In genomic region chr5:134973081-134973480, GRCm38 (mm10) we compare ENCODE assay signal across 29 mouse cellular contexts. TPM values are rescaled to one million over a fixed set of nuclear protein-coding genes. Genes with fewer than 3 reads are reported as not detected.
DNase-seq lines count a peak whose midpoint lies in the region; ATAC-seq and TF ChIP-seq lines count a peak whose summit lies in the region.
"Had no signal": no experiment of that assay in that cellular context is flagged by ENCODE, and none has a peak within 500 bp of the region (broad histone marks: within the 10 kb centered on the region; RNA-seq: fewer than 3 reads in every experiment).

No protein-coding gene starts in this region.

- no peaks in the 10 kb centered on the region for H3K27me3 ChIP-seq in lung, embryonic 15.5 days
- no peaks in the 10 kb centered on the region for H3K27me3 ChIP-seq in MEL (ENCODE audit: control insufficient read depth in 1 of 2, insufficient read depth in 2 of 2, low read length in 2 of 2)
- 0 out of 2 replicates have a peak, but pooled peaks cover 3% of the 10 kb centered on the region for H3K27me3 ChIP-seq in forebrain, embryonic 12.5 days
- H3K27me3 ChIP-seq: Patski had no signal

- no peak for TF ChIP-seq CTCF in lung, adult 2 months (IDR thresholded peaks at IDR 0.05; ENCODE audit: insufficient read depth, low read length)
- no peak for TF ChIP-seq CTCF in MEL (IDR thresholded peaks at IDR 0.05 in 2 of 3, conservative IDR thresholded peaks at IDR 0.05 in 1 of 3; ENCODE audit: control insufficient read depth in 1 of 3, insufficient read depth in 1 of 3, low read depth in 2 of 3, low read length in 3 of 3, poor library complexity in 1 of 3, severe bottlenecking in 1 of 3)

- no peak for TF ChIP-seq POLR2A in lung, adult 2 months (IDR thresholded peaks at IDR 0.05; ENCODE audit: borderline replicate concordance, extremely low read depth, low read depth, low read length)
- no peak; a peak in 1 of 4 replicates for TF ChIP-seq POLR2A in MEL (IDR thresholded peaks at IDR 0.05; ENCODE audit: control insufficient read depth in 1 of 2, insufficient read depth in 1 of 2, low read depth in 1 of 2, low read length in 2 of 2, poor library complexity in 1 of 2)

- no peak overlapping the region for H3K4me3 ChIP-seq in lung, embryonic 15.5 days
- no peak overlapping the region for H3K4me3 ChIP-seq in lung, adult 2 months (replicated peaks; ENCODE audit: extremely low read depth, low read depth, low read length)
- H3K4me3 ChIP-seq in MEL (ENCODE audit: control insufficient read depth in 1 of 2, insufficient read depth in 1 of 2, low read depth in 2 of 2, low read length in 2 of 2): peak overlapping the region; percentile 45 to 56
- H3K4me3 ChIP-seq in forebrain, embryonic 12.5 days (replicated peaks): no peak overlapping the region
- H3K4me3 ChIP-seq: forebrain, embryonic 10.5 days; gastrocnemius, adult 2 months; heart, embryonic 10.5 days; heart, embryonic 13.5 days had no signal

- H3K4me2 ChIP-seq in lung, embryonic 15.5 days: no peak overlapping the region
- no peak overlapping the region for H3K4me2 ChIP-seq in forebrain, embryonic 12.5 days
- H3K4me2 ChIP-seq: heart, embryonic 13.5 days; hindbrain, embryonic 14.5 days had no signal

- TF ChIP-seq EP300 in MEL (IDR thresholded peaks at IDR 0.05; ENCODE audit: low read depth in 1 of 2, low read length in 2 of 2): no peak

- H3K9ac ChIP-seq in lung, embryonic 15.5 days: no peak overlapping the region
- peak overlapping the region; percentile 45 for H3K9ac ChIP-seq in MEL (ENCODE audit: control insufficient read depth, low read depth, low read length, poor library complexity, severe bottlenecking)
- H3K9ac ChIP-seq in forebrain, embryonic 12.5 days: no peak overlapping the region
- H3K9ac ChIP-seq: forebrain, postnatal 0 days; heart, embryonic 13.5 days; hindbrain, embryonic 14.5 days had no signal

- H3K36me3 ChIP-seq in lung, embryonic 15.5 days: no peaks in the 10 kb centered on the region
- peaks cover 0 to 33% of the 10 kb centered on the region in 2 experiments; a peak in 2 of 4 replicates for H3K36me3 ChIP-seq in MEL (ENCODE audit: control insufficient read depth in 1 of 2, insufficient read depth in 2 of 2, low read length in 2 of 2)
- no peaks in the 10 kb centered on the region for H3K36me3 ChIP-seq in forebrain, embryonic 12.5 days (replicated peaks)
- H3K36me3 ChIP-seq: forebrain, embryonic 10.5 days; heart, embryonic 10.5 days; heart, embryonic 13.5 days had no signal

- H3K79me2 ChIP-seq in MEL (ENCODE audit: control insufficient read depth, insufficient read depth, low read length, poor library complexity): 0 out of 2 replicates have a peak, but pooled peaks cover 2% of the 10 kb centered on the region

- TF ChIP-seq RAD21 in MEL (IDR thresholded peaks at IDR 0.05; ENCODE audit: low read depth, low read length): no peak

- DNase-seq in lung, adult 2 months: no peak
- DNase-seq in 416B (ENCODE audit: low read depth) (peak; percentile 61), MEL (ENCODE audit: low read depth, low spot score) (peak; percentile 74)
- no peak for DNase-seq in urinary bladder, postnatal 10 days (ENCODE audit: low spot score)
- DNase-seq: adrenal gland, postnatal 10 days; adrenal gland, postnatal 36 days; B cell, adult 2 months; cerebellum, adult 18-20 months; cerebellum, adult 9-10 months; cerebellum, postnatal 14 days; forebrain, postnatal 0 days; gastrocnemius, adult 2 months; gastrocnemius, postnatal 14 days; heart, adult 18-20 months; heart, postnatal 14 days; heart, postnatal 4 days had no signal

- H3K4me1 ChIP-seq in lung, embryonic 15.5 days: peaks cover 24% of the 10 kb centered on the region
- peaks cover 7% of the 10 kb centered on the region for H3K4me1 ChIP-seq in lung, adult 2 months (ENCODE audit: control insufficient read depth, insufficient read depth, low read length)
- H3K4me1 ChIP-seq in MEL (ENCODE audit: control insufficient read depth in 1 of 2, insufficient read depth in 2 of 2, low read length in 2 of 2): peaks cover 10 to 43% of the 10 kb centered on the region in 2 experiments
- no peaks in the 10 kb centered on the region for H3K4me1 ChIP-seq in forebrain, embryonic 12.5 days
- H3K4me1 ChIP-seq: forebrain, embryonic 10.5 days had no signal

- H3K27ac ChIP-seq in lung, embryonic 15.5 days: peak overlapping the region; percentile 84
- peak overlapping the region; percentile 91 for H3K27ac ChIP-seq in MEL (ENCODE audit: control insufficient read depth, low read depth, low read length)
- no peak overlapping the region for H3K27ac ChIP-seq in forebrain, embryonic 12.5 days
- H3K27ac ChIP-seq: forebrain, embryonic 10.5 days; gastrocnemius, adult 2 months; heart, embryonic 10.5 days; heart, embryonic 13.5 days; hindbrain, embryonic 14.5 days; hindbrain, postnatal 0 days had no signal

- no peaks in the 10 kb centered on the region for H3K9me3 ChIP-seq in lung, embryonic 15.5 days
- no peaks in the 10 kb centered on the region for H3K9me3 ChIP-seq in MEL (replicated peaks; ENCODE audit: insufficient read depth, low read length)
- H3K9me3 ChIP-seq in forebrain, embryonic 12.5 days: no peaks in the 10 kb centered on the region
- H3K9me3 ChIP-seq: forebrain, embryonic 10.5 days; heart, embryonic 10.5 days; heart, embryonic 13.5 days had no signal

- ATAC-seq in lung, embryonic 15.5 days (ENCODE audit: borderline replicate concordance, extremely low read depth, low FRiP score, low TSS enrichment): no peak
- ATAC-seq in forebrain, embryonic 12.5 days (ENCODE audit: low FRiP score): no peak
- ATAC-seq: forebrain, embryonic 14.5 days; forebrain, postnatal 0 days; hindbrain, postnatal 0 days; inflammation-experienced regulatory T-cells, adult 6 months; Patski had no signal

TF ChIP-seq in MEL, 35 proteins besides CTCF, POLR2A, EP300 and RAD21:
- peak; percentile 55; the same call in 1 of the 2 replicates for TF ChIP-seq ETS1 (IDR thresholded peaks at IDR 0.05; ENCODE audit: low read depth, low read length)
- TF ChIP-seq SIN3A (IDR thresholded peaks at IDR 0.05; ENCODE audit: low read length): peak; percentile 49; the same call in 1 of the 2 replicates
- TF ChIP-seq ZC3H11A (IDR thresholded peaks at IDR 0.05; ENCODE audit: low read depth, low read length): no peak
- peak; percentile 17; the same call in 1 of the 2 replicates for TF ChIP-seq MXI1 (IDR thresholded peaks at IDR 0.05; ENCODE audit: low read depth, low read length)

RNA-seq across cellular contexts. Expression of gene Cldn3, which starts 12.9 kb away (rescaled TPM):
- 241 and 259 TPM in 2 replicates for polyA plus RNA-seq in lung, embryonic 15.5 days (2015; fragmentation: Nextera tagmentation; extraction: Ambion mirVana)
- 333 and 552 TPM in 2 replicates for polyA plus RNA-seq in lung, adult 2 months (2012; rRNA removed)
- not detected in 2 replicates for total RNA-seq in MEL (2012; rRNA removed)
- 1 to 10 TPM in 1 of 2 experiments, not detected in 1; 1.1 TPM for polyA plus RNA-seq in MEL (2012; ENCODE audit: insufficient read depth in 1 of 2, insufficient read length in 2 of 2, low read depth in 1 of 2, low replicate concordance in 2 of 2, missing spikeins in 1 of 2)
- 6.3 and 7.6 TPM in 2 replicates for polyA plus RNA-seq in forebrain, embryonic 12.5 days (2016; fragmentation: Nextera tagmentation; extraction: Ambion mirVana)
- total RNA-seq: CH12.LX; gastrocnemius, adult 2 months had no signal
- polyA plus RNA-seq: inflammation-experienced regulatory T-cells, adult 6 months; Patski had no signal

RNA-seq across cellular contexts. Expression of gene Cldn4, which starts 26.3 kb away (rescaled TPM):
- 31.7 and 34.3 TPM in 2 replicates for polyA plus RNA-seq in lung, embryonic 15.5 days (2015; fragmentation: Nextera tagmentation; extraction: Ambion mirVana)
- 9.2 and 18.9 TPM in 2 replicates for polyA plus RNA-seq in lung, adult 2 months (2012; rRNA removed)
- 0.08 TPM in 1 of 2 replicates, not detected in the other for total RNA-seq in MEL (2012; rRNA removed)
- polyA plus RNA-seq in MEL (2012; ENCODE audit: insufficient read depth in 1 of 2, insufficient read length in 2 of 2, low read depth in 1 of 2, low replicate concordance in 2 of 2, missing spikeins in 1 of 2): under 1 TPM in 1 of 2 experiments, not detected in 1; 0.04 TPM
- polyA plus RNA-seq in forebrain, embryonic 12.5 days (2016; fragmentation: Nextera tagmentation; extraction: Ambion mirVana): 2.0 and 2.8 TPM in 2 replicates
- total RNA-seq: adrenal gland, adult 18-20 months; adrenal gland, postnatal 36 days; forebrain, postnatal 0 days; gastrocnemius, adult 2 months; gastrocnemius, postnatal 14 days; gastrocnemius, postnatal 4 days; hindbrain, postnatal 0 days had no signal
- polyA plus RNA-seq: forebrain, embryonic 14.5 days; forebrain, postnatal 0 days; hindbrain, embryonic 14.5 days; hindbrain, postnatal 0 days; inflammation-experienced regulatory T-cells, adult 6 months had no signal

RNA-seq across cellular contexts. Expression of gene Abhd11, which starts 35.9 kb away (rescaled TPM):
- 66.7 and 66.9 TPM in 2 replicates for polyA plus RNA-seq in lung, embryonic 15.5 days (2015; fragmentation: Nextera tagmentation; extraction: Ambion mirVana)
- 66.9 and 78.4 TPM in 2 replicates for polyA plus RNA-seq in lung, adult 2 months (2012; rRNA removed)
- total RNA-seq in MEL (2012; rRNA removed): 43.0 and 55.9 TPM in 2 replicates
- 10 to 100 TPM in 1 of 2 experiments, not detected in 1; 51.7 TPM for polyA plus RNA-seq in MEL (2012; ENCODE audit: insufficient read depth in 1 of 2, insufficient read length in 2 of 2, low read depth in 1 of 2, low replicate concordance in 2 of 2, missing spikeins in 1 of 2)
- 42.3 and 43.1 TPM in 2 replicates for polyA plus RNA-seq in forebrain, embryonic 12.5 days (2016; fragmentation: Nextera tagmentation; extraction: Ambion mirVana)

RNA-seq across cellular contexts. Expression of gene Mettl27, which starts 40.9 kb away (rescaled TPM):
- polyA plus RNA-seq in lung, embryonic 15.5 days (2015; fragmentation: Nextera tagmentation; extraction: Ambion mirVana): 24.7 TPM in 2 replicates
- polyA plus RNA-seq in lung, adult 2 months (2012; rRNA removed): 16.3 and 23.2 TPM in 2 replicates
- 0.75 and 0.96 TPM in 2 replicates for total RNA-seq in MEL (2012; rRNA removed)
- polyA plus RNA-seq in MEL (2012; ENCODE audit: insufficient read depth in 1 of 2, insufficient read length in 2 of 2, low read depth in 1 of 2, low replicate concordance in 2 of 2, missing spikeins in 1 of 2): 1 to 10 TPM in 1 of 2 experiments, not detected in 1; 3.1 TPM
- polyA plus RNA-seq in forebrain, embryonic 12.5 days (2016; fragmentation: Nextera tagmentation; extraction: Ambion mirVana): 7.7 and 8.8 TPM in 2 replicates

RNA-seq across cellular contexts. Expression of gene Stx1a, which starts 50.2 kb away (rescaled TPM):
- 11.9 and 13.2 TPM in 2 replicates for polyA plus RNA-seq in lung, embryonic 15.5 days (2015; fragmentation: Nextera tagmentation; extraction: Ambion mirVana)
- polyA plus RNA-seq in lung, adult 2 months (2012; rRNA removed): 10.6 and 11.7 TPM in 2 replicates
- 3.2 and 3.3 TPM in 2 replicates for total RNA-seq in MEL (2012; rRNA removed)
- 1 to 10 TPM in 1 of 2 experiments, not detected in 1; 6.0 TPM for polyA plus RNA-seq in MEL (2012; ENCODE audit: insufficient read depth in 1 of 2, insufficient read length in 2 of 2, low read depth in 1 of 2, low replicate concordance in 2 of 2, missing spikeins in 1 of 2)
- polyA plus RNA-seq in forebrain, embryonic 12.5 days (2016; fragmentation: Nextera tagmentation; extraction: Ambion mirVana): 21.8 and 22.3 TPM in 2 replicates

Comparison
In these comparisons a context has a peak if more than half of its experiments do, and no peak if none do; other contexts are left out.
1. H3K4me3 ChIP-seq: peak in MEL (2 of 2); none in lung, embryonic 15.5 days (single experiment), lung, adult 2 months (single experiment) and forebrain, embryonic 12.5 days (single experiment).
2. DNase-seq: peak in 416B (single experiment) and MEL (single experiment); none in lung, adult 2 months (single experiment) and urinary bladder, postnatal 10 days (single experiment).
3. RNA of gene Cldn3, which starts 12.9 kb away (polyA plus RNA-seq): 333 to 552 TPM in lung, adult 2 months and 241 to 259 TPM in lung, embryonic 15.5 days; 6.3 to 7.6 TPM in forebrain, embryonic 12.5 days and 1.1 TPM in MEL; every median in the first group is over 10 times any median in the second.